Mouse (Mus musculus) B cell, adult 67 days (primary cell): Measurements from ENCODE around the gene Nmrk1. TPM values are rescaled to one million over a fixed set of nuclear protein-coding genes. Genes with fewer than 3 reads are reported as not detected.

Experiments
- total RNA-seq, 2 experiments: library from RNA; stranded (reverse); gene quantifications; 4 replicates each; pipeline ENCODE4 v1.2.4; 2023

The Nmrk1 gene
- total RNA-seq, result 10 to 100 TPM; 35.4 to 37.2 TPM

DNA sequence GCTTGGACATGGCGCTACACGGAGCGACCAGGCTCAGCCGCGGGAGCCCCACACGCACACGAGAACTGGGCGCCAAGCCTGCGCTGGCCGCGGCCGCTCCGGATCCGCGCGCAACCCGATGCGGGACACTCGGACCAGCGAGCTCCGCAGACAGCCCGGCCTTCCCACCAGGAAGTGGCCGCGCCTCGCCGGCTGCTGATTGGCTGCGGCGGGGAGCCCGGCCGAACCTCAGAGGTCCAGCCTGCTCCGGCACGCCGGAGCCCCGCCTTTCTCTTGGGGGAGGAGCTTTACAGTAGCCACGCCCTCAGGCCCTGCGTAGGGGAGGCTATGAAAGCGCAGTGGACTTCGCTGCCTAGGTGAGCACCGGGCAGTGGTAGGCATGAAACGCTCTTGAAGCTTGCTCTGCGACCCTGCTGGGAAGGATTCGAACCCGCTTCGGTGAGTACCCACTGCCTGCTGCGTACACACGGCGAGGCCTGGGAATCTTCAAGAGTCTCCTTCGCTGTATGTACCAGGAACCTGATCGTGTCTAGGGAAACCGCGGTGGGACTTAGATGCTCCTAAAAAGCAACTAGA lies at the start of gene Nmrk1, which contains the start of gene Ostf1:
Gene Nmrk1, plus strand, starts transcription at position 307 of the 576 bp plus-strand sequence.
Gene Ostf1, minus strand, starts transcription at position 180 of the 576 bp plus-strand sequence.

GRCm38 (mm10) chr19:18670608-18671007 lies 38.9 kb downstream of the Nmrk1 start, which contains the start of gene Carnmt1:
Gene Carnmt1, plus strand, starts transcription at chr19:18670764.

Other genes with a start within 250 kb of the Nmrk1 start
- 100 to 1,000 TPM; 142 to 146 TPM for gene Ostf1, start 127 bp upstream of the Nmrk1 start, total RNA-seq
- gene Carnmt1, start 38.8 kb downstream of the Nmrk1 start, total RNA-seq, result 10 to 100 TPM; 11.6 to 13.8 TPM
- 10 to 100 TPM; 11.8 to 14.6 TPM for gene D030056L22Rik, start 81.2 kb downstream of the Nmrk1 start, total RNA-seq
- gene Trpm6, start 118.0 kb downstream of the Nmrk1 start, total RNA-seq, result not detected